Mouse (Mus musculus) neural tube, embryonic 14.5 days (tissue): ENCODE measurements around the gene U2af1l4. TPM values are rescaled to one million over a fixed set of nuclear protein-coding genes. Genes with fewer than 3 reads are reported as not detected.

Experiments used
- ATAC-seq: fragments of 200-750 bp; cut with Nextera tagmentation; 2 replicates; pipeline ENCODE4 v1.8.0; 2017; ENCODE audit warnings: low read depth, mild to moderate bottlenecking, moderate TSS enrichment, moderate library complexity
- H3K27ac ChIP-seq: fragments of 300-500 bp; sonication (generic); 2 replicates; pipeline ENCODE4 v1.5.1; 2014; ENCODE audit warnings: low read depth, mild to moderate bottlenecking, control low read depth, low read length, moderate library complexity, mixed read lengths
- H3K27me3 ChIP-seq: fragments of 300-500 bp; sonication (generic); 2 replicates; pipeline ENCODE4 v1.6.1; 2014; ENCODE audit warnings: low read length; ENCODE audit not compliant: control insufficient read depth, insufficient read depth
- H3K36me3 ChIP-seq: fragments of 300-500 bp; sonication (generic); 2 replicates; pipeline ENCODE4 v1.6.1; 2014; ENCODE audit warnings: low read length, mixed read lengths; ENCODE audit not compliant: control insufficient read depth, insufficient read depth
- H3K4me1 ChIP-seq: fragments of 300-500 bp; sonication (generic); 2 replicates; pipeline ENCODE4 v1.6.1; 2014; ENCODE audit warnings: low read length; ENCODE audit not compliant: control insufficient read depth, insufficient read depth
- H3K4me2 ChIP-seq: fragments of 300-500 bp; sonication (generic); 2 replicates; pipeline ENCODE4 v1.6.1; 2014; ENCODE audit warnings: mild to moderate bottlenecking, low read depth, low read length, control low read depth
- H3K4me3 ChIP-seq: fragments of 300-500 bp; sonication (generic); 2 replicates; pipeline ENCODE4 v1.5.1; 2014; ENCODE audit warnings: low read depth, low read length, control low read depth, mixed read lengths
- H3K9ac ChIP-seq: fragments of 300-500 bp; sonication (generic); replicated peaks from 2 replicates; pipeline ENCODE4 v1.6.1; 2014; ENCODE audit warnings: low read depth, mild to moderate bottlenecking, control low read depth, low read length, mixed read lengths
- H3K9me3 ChIP-seq: fragments of 300-500 bp; sonication (generic); 2 replicates; pipeline ENCODE4 v1.6.1; 2016; ENCODE audit warnings: low read length; ENCODE audit not compliant: control insufficient read depth
- WGBS: fragments of 180-500 bp; shearing (Covaris S2); extraction: QIAGEN DNeasy Blood & Tissue Kit; methylation state at CpG from one replicate; pipeline ENCODE4 v1.1.7; 2014; 5-methylcytosine and 5-hydroxymethylcytosine counted together
- polyA plus RNA-seq: library from polyadenylated mRNA; unstranded; fragments of >200 nt; fragmentation: Nextera tagmentation; extraction: Ambion mirVana; gene quantifications from 2 replicates; pipeline ENCODE4 v1.2.1, GENCODE M21; 2014

Gene U2af1l4
- polyA plus RNA-seq, 1 experiment from 2014 or later = 99.6 TPM

GRCm38 (mm10) chr7:30526981-30527380 is 36.1 kb upstream of the U2af1l4 start:
- WGBS = 81% methylated on average over 14 of the region's 14 CpGs
- Histone ChIP-seq H3K27me3 (no peaks in the 10 kb centered on the region), H3K4me2 (no peak overlapping the region), H3K4me3 (no peak overlapping the region), H3K36me3 (peaks cover 92% of the 10 kb centered on the region), H3K9ac (no peak overlapping the region), H3K9me3 (no peaks in the 10 kb centered on the region), H3K4me1 (peaks cover 9% of the 10 kb centered on the region), H3K27ac (no peak overlapping the region)
- ATAC-seq = no peak

- Histone ChIP-seq H3K9me3 (no peaks in the 10 kb centered on the region), H3K27me3 (no peaks in the 10 kb centered on the region), H3K36me3 (peaks cover 61% of the 10 kb centered on the region), H3K4me2 (peak overlapping the region; percentile 16; the same call in 1 of the 2 replicates), H3K9ac (peak overlapping the region; percentile 16; the same call in 1 of the 2 replicates), H3K27ac (no peak overlapping the region), H3K4me3 (no peak overlapping the region), H3K4me1 (peaks cover 34% of the 10 kb centered on the region)
- no peak for ATAC-seq
- 88% methylated on average over 9 of the region's 9 CpGs for WGBS
These were observed 31.7 kb upstream of the U2af1l4 start for GRCm38 (mm10) chr7:30531291-30531815.

GRCm38 (mm10) chr7:30532931-30533330 is 30.2 kb upstream of the U2af1l4 start:
- Histone ChIP-seq H3K27me3 (no peaks in the 10 kb centered on the region), H3K36me3 (peaks cover 46% of the 10 kb centered on the region), H3K4me2 (peak overlapping the region; percentile 86), H3K9me3 (no peaks in the 10 kb centered on the region), H3K4me1 (peaks cover 34% of the 10 kb centered on the region), H3K4me3 (peak overlapping the region; percentile 92), H3K9ac (peak overlapping the region; percentile 2; the same call in 1 of the 2 replicates), H3K27ac (no peak overlapping the region)
- ATAC-seq = no peak
- WGBS = 9% methylated on average over 8 of the region's 8 CpGs

- Histone ChIP-seq H3K4me2 (peak overlapping the region; percentile 86), H3K27me3 (no peaks in the 10 kb centered on the region), H3K9ac (peak overlapping the region; percentile 95), H3K27ac (peak overlapping the region; percentile 90), H3K4me3 (peak overlapping the region; percentile 92), H3K36me3 (peaks cover 35% of the 10 kb centered on the region), H3K9me3 (no peaks in the 10 kb centered on the region), H3K4me1 (peaks cover 34% of the 10 kb centered on the region)
- WGBS = 3% methylated on average over 23 of the region's 26 CpGs
- peak; percentile 55 for ATAC-seq
These were observed 29.0 kb upstream of the U2af1l4 start for GRCm38 (mm10) chr7:30533941-30534632.

- Histone ChIP-seq H3K4me3 (peak within 1 kb of the TSS; percentile 92), H3K27ac (peak within 1 kb of the TSS; percentile 90), H3K9me3 (no peaks in the 10 kb centered on the region), H3K4me1 (peaks cover 34% of the 10 kb centered on the region), H3K4me2 (peak within 1 kb of the TSS; percentile 86), H3K9ac (peak within 1 kb of the TSS; percentile 95), H3K27me3 (no peaks in the 10 kb centered on the region), H3K36me3 (peaks cover 26% of the 10 kb centered on the region)
- peak; percentile 91 for ATAC-seq
- 1% methylated on average over 65 of the region's 84 CpGs for WGBS
These were observed 28.2 kb upstream of the U2af1l4 start, which contains the start of gene Arhgap33 for GRCm38 (mm10) chr7:30534633-30535577. Gene Arhgap33, minus strand, starts transcription at chr7:30535060.

- 87% methylated on average over 7 of the region's 7 CpGs for WGBS
- Histone ChIP-seq H3K4me2 (no peak overlapping the region), H3K27me3 (no peaks in the 10 kb centered on the region), H3K9ac (no peak overlapping the region), H3K9me3 (no peaks in the 10 kb centered on the region), H3K36me3 (peaks cover 12% of the 10 kb centered on the region; the same call in 1 of the 2 replicates), H3K4me3 (no peak overlapping the region), H3K4me1 (peaks cover 4% of the 10 kb centered on the region), H3K27ac (no peak overlapping the region)
- no peak for ATAC-seq
These were observed 22.5 kb upstream of the U2af1l4 start for GRCm38 (mm10) chr7:30540572-30540971.

- no peak overlapping the region for H3K27ac ChIP-seq
- 92% methylated on average over 2 of the region's 2 CpGs for WGBS
- no peak overlapping the region for H3K9ac ChIP-seq
- H3K4me3 ChIP-seq = no peak overlapping the region
- H3K4me2 ChIP-seq = no peak overlapping the region
- no peaks in the 10 kb centered on the region for H3K9me3 ChIP-seq
- peaks cover 17% of the 10 kb centered on the region for H3K36me3 ChIP-seq
- ATAC-seq = no peak
- no peaks in the 10 kb centered on the region for H3K4me1 ChIP-seq
- H3K27me3 ChIP-seq = no peaks in the 10 kb centered on the region
These were observed 18.8 kb upstream of the U2af1l4 start for GRCm38 (mm10) chr7:30544327-30544726.

GRCm38 (mm10) chr7:30549880-30550279 is 13.2 kb upstream of the U2af1l4 start:
- Histone ChIP-seq H3K9me3 (no peaks in the 10 kb centered on the region), H3K27ac (no peak overlapping the region), H3K4me2 (no peak overlapping the region), H3K4me1 (peaks cover 13% of the 10 kb centered on the region), H3K27me3 (no peaks in the 10 kb centered on the region), H3K36me3 (peaks cover 13% of the 10 kb centered on the region; the same call in 1 of the 2 replicates), H3K4me3 (no peak overlapping the region), H3K9ac (no peak overlapping the region)
- 88% methylated on average over 2 of the region's 2 CpGs for WGBS
- no peak for ATAC-seq
